Mouse (Mus musculus) spleen, embryonic (tissue): ENCODE data around the gene Tmem184b.

Experiments
- CTCF ChIA-PET: fragments of 350-600 bp; sonication (Branson Sonifier 250); formaldehyde crosslinking; loops from one replicate; lab custom pipeline; 2022; lab: Charles Lee

The Tmem184b gene

GRCm38 (mm10) chr15:79347165-79347844, 56.1 kb downstream of the Tmem184b start:
- CTCF ChIA-PET: interaction anchor here (0.5 to 0.7 kb wide), 3 partner anchors 18 to 868 kb away, joined by 3 to 5 read pairs (median 4); no protein-coding TSS in a partner anchor

- CTCF ChIA-PET: no interaction called here
Observed at GRCm38 (mm10) chr15:79346051-79346793, 57.1 kb downstream of the Tmem184b start, which contains the start of gene Maff. Gene Maff (plus strand): TSS chr15:79346621.

- CTCF ChIA-PET: no interaction called here
Observed at GRCm38 (mm10) chr15:79344627-79345026, 58.7 kb downstream of the Tmem184b start.

- CTCF ChIA-PET: no interaction called here
Observed at GRCm38 (mm10) chr15:79342641-79343337, 60.6 kb downstream of the Tmem184b start.

GRCm38 (mm10) chr15:79338978-79339377, 64.4 kb downstream of the Tmem184b start:
- CTCF ChIA-PET: no interaction called here

- CTCF ChIA-PET: no interaction called here
Observed at GRCm38 (mm10) chr15:79335061-79335655, 68.2 kb downstream of the Tmem184b start.

GRCm38 (mm10) chr15:79333409-79333808, 70.0 kb downstream of the Tmem184b start:
- CTCF ChIA-PET: no interaction called here

GRCm38 (mm10) chr15:79330521-79330920, 72.8 kb downstream of the Tmem184b start:
- CTCF ChIA-PET: no interaction called here

GRCm38 (mm10) chr15:79329979-79330363, 73.4 kb downstream of the Tmem184b start:
- CTCF ChIA-PET: interaction anchor here (1.2 kb wide), 1 partner anchor 17 kb away, joined by 4 read pairs; no protein-coding TSS in a partner anchor

- CTCF ChIA-PET: interaction anchor here (1.2 kb wide), 1 partner anchor 18 kb away, joined by 4 read pairs; no protein-coding TSS in a partner anchor
Observed at GRCm38 (mm10) chr15:79329346-79329978, 73.9 kb downstream of the Tmem184b start.

- CTCF ChIA-PET: interaction anchor here (1.2 kb wide), 1 partner anchor 18 kb away, joined by 4 read pairs; no protein-coding TSS in a partner anchor
Observed at GRCm38 (mm10) chr15:79328939-79329275, 74.5 kb downstream of the Tmem184b start.

- CTCF ChIA-PET: no interaction called here
Observed at GRCm38 (mm10) chr15:79328058-79328938, 75.1 kb downstream of the Tmem184b start, which contains the start of gene Pla2g6. Gene Pla2g6 (minus strand): TSS chr15:79328390.

GRCm38 (mm10) chr15:79326971-79327961, 76.1 kb downstream of the Tmem184b start:
- CTCF ChIA-PET: no interaction called here

GRCm38 (mm10) chr15:79326264-79326663, 77.1 kb downstream of the Tmem184b start:
- CTCF ChIA-PET: no interaction called here

- CTCF ChIA-PET: no interaction called here
Observed at GRCm38 (mm10) chr15:79325742-79326141, 77.6 kb downstream of the Tmem184b start.

- CTCF ChIA-PET: no interaction called here
Observed at GRCm38 (mm10) chr15:79324373-79324772, 79.0 kb downstream of the Tmem184b start.

GRCm38 (mm10) chr15:79323791-79324155, 79.6 kb downstream of the Tmem184b start:
- CTCF ChIA-PET: no interaction called here

- CTCF ChIA-PET: interaction anchor here (0.7 kb wide), 2 partner anchors 62 to 595 kb away, joined by 4 to 6 read pairs; no protein-coding TSS in a partner anchor
Observed at GRCm38 (mm10) chr15:79322991-79323790, 80.2 kb downstream of the Tmem184b start.
